Comparison of ENCODE assay signal across 21 mouse cellular contexts in genomic region chr12:54671262-54671661, GRCm38 (mm10).
"Had no signal": no experiment of that assay in that cellular context is flagged by ENCODE, and none has a peak within 500 bp of the region (broad histone marks: within the 10 kb centered on the region; RNA-seq: fewer than 3 reads in every experiment).

No protein-coding gene starts in this region.

- H3K27me3 ChIP-seq: midbrain, embryonic 12.5 days; midbrain, embryonic 15.5 days; neural tube, embryonic 12.5 days; neural tube, embryonic 15.5 days had no signal

- H3K27ac ChIP-seq: hindbrain, postnatal 0 days; layer of hippocampus, adult 2 months; macrophage; midbrain, embryonic 12.5 days; midbrain, embryonic 15.5 days; neural tube, embryonic 12.5 days; neural tube, embryonic 15.5 days; stomach, postnatal 0 days had no signal

- H3K4me1 ChIP-seq: midbrain, embryonic 12.5 days; midbrain, embryonic 15.5 days; neural tube, embryonic 12.5 days; neural tube, embryonic 15.5 days had no signal

- H3K9me3 ChIP-seq: midbrain, embryonic 12.5 days; midbrain, embryonic 15.5 days; neural tube, embryonic 12.5 days; neural tube, embryonic 15.5 days had no signal

- ATAC-seq: hindbrain, postnatal 0 days; inflammation-experienced regulatory T-cells, adult 6 months; intestine, embryonic 16.5 days; midbrain, embryonic 15.5 days had no signal

- DNase-seq: kidney, adult 18-20 months; kidney, adult 9 months; kidney, postnatal 14 days; kidney, postnatal 4 days; layer of hippocampus, adult 9-11 months; lung, adult 2 months; right cerebral cortex, adult 18-20 months; right cerebral cortex, postnatal 14 days; right cerebral cortex, postnatal 4 days; thymus, adult 2 months; thymus, postnatal 25 days had no signal

- H3K4me2 ChIP-seq: midbrain, embryonic 12.5 days; midbrain, embryonic 15.5 days; neural tube, embryonic 12.5 days; neural tube, embryonic 15.5 days had no signal

- H3K9ac ChIP-seq: midbrain, embryonic 12.5 days; midbrain, embryonic 15.5 days; neural tube, embryonic 12.5 days; neural tube, embryonic 15.5 days had no signal

- H3K4me3 ChIP-seq: layer of hippocampus, adult 2 months; midbrain, embryonic 12.5 days; midbrain, embryonic 15.5 days; neural tube, embryonic 12.5 days; neural tube, embryonic 15.5 days had no signal
